Mouse (Mus musculus) stomach, postnatal 0 days (tissue): ENCODE results near the gene Atp1b1.

ENCODE experiments used
- CTCF ChIP-seq: IDR thresholded peaks from 2 replicates; pipeline ENCODE4 v1.5.1; 2016; ENCODE audit warnings: antibody characterized with exemption, low read depth, mild to moderate bottlenecking, moderate library complexity
- EP300 ChIP-seq: optimal IDR thresholded peaks from 2 replicates; pipeline ENCODE3; 2016; ENCODE audit warnings: antibody characterized with exemption

DNA sequence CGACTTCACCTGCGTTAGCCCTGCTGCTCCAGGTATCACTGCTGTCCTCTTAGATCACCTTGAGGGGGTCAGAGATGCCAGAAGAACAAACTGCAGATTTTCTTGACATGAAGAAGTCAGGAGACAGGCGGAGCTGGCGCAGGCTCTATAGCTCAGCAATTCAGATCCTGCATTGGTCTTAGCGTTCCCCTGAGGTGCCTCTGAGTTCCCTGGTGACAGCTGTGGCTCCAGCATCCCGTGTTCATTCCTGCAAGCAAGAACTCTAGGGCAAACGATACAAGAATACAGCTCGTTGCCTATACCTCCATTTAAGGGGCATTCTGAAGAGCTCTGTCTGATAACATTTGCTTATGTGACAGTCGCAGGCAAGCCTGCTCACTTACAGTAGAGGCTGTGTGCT is 29.5 kb downstream of the Atp1b1 start:
- TF ChIP-seq CTCF (no peak), EP300 (no peak)
